Mouse (Mus musculus) gastrocnemius, postnatal 25 days (tissue): ENCODE measurements around the gene Srsf5. TPM values are rescaled to one million over a fixed set of nuclear protein-coding genes. Genes with fewer than 3 reads are reported as not detected.
"Not testable (repeated sequence)": the region's sequence is repeated elsewhere in the genome, so short reads cannot be mapped to it uniquely, and the experiment has no call there.

Experiments used
- DNase-seq: peaks from one replicate; pipeline ENCODE4 v3.0.0; 2022
- long read RNA-seq, 2 experiments: library from polyadenylated mRNA; stranded (forward); transcript quantifications; one replicate each; pipeline ENCODE4 v2.0.0; 2021
- total RNA-seq, 2 experiments: library from RNA; stranded (reverse); gene quantifications; 1 replicate in 1 of 2; 2 replicates in 1 of 2; pipeline ENCODE4 v1.2.3; 2021

Gene Srsf5
- 10 to 100 TPM; 72.3 to 75.0 TPM for total RNA-seq
- long read RNA-seq, experiment 1, transcript Srsf5-201 (8 exons, 1,527 nt): major isoform, 12 of 37 reads
- long read RNA-seq, experiment 1, partial matches to known transcripts: 3 of 37 reads
- long read RNA-seq, experiment 1, other reads (novel, unspliced or antisense): 14 of 37 reads
- long read RNA-seq, experiment 2, transcript Srsf5-202 (8 exons, 1,498 nt): minor isoform, 5 of 54 reads
- long read RNA-seq, experiment 2, transcript Srsf5-201 (8 exons, 1,527 nt): major isoform, 12 of 54 reads
- long read RNA-seq, experiment 2, transcript Srsf5-203 (8 exons, 1,491 nt): minor isoform, 5 of 54 reads
- long read RNA-seq, experiment 2, partial matches to known transcripts: 4 of 54 reads
- long read RNA-seq, experiment 2, other reads (novel, unspliced or antisense): 22 of 54 reads

GRCm38 (mm10) chr12:80945334-80945995, at the start of gene Srsf5:
Gene Srsf5 (plus strand): TSS chr12:80945504.
- DNase-seq: peak; percentile 97

- DNase-seq: no peak
Measured at GRCm38 (mm10) chr12:80909631-80910030, 35.7 kb upstream of the Srsf5 start.

- no peak for DNase-seq
Measured at GRCm38 (mm10) chr12:80917764-80918163, 27.5 kb upstream of the Srsf5 start.

GRCm38 (mm10) chr12:80921301-80921700, 24.0 kb upstream of the Srsf5 start:
- DNase-seq: no peak

- no peak for DNase-seq
Measured at GRCm38 (mm10) chr12:80922869-80923268, 22.4 kb upstream of the Srsf5 start.

GRCm38 (mm10) chr12:80923602-80924001, 21.7 kb upstream of the Srsf5 start:
- DNase-seq: no peak

- DNase-seq: no peak
Measured at GRCm38 (mm10) chr12:80924205-80924604, 21.1 kb upstream of the Srsf5 start.

- no peak for DNase-seq
Measured at GRCm38 (mm10) chr12:80925919-80926318, 19.4 kb upstream of the Srsf5 start.

- no peak for DNase-seq
Measured at GRCm38 (mm10) chr12:80926550-80926949, 18.8 kb upstream of the Srsf5 start.

- DNase-seq: no peak
Measured at GRCm38 (mm10) chr12:80927518-80927917, 17.8 kb upstream of the Srsf5 start.

GRCm38 (mm10) chr12:80928881-80929280, 16.4 kb upstream of the Srsf5 start:
- DNase-seq: no peak

GRCm38 (mm10) chr12:80930141-80930540, 15.2 kb upstream of the Srsf5 start:
- DNase-seq: no peak

- DNase-seq: no peak
Measured at GRCm38 (mm10) chr12:80931402-80932140, 13.7 kb upstream of the Srsf5 start.

GRCm38 (mm10) chr12:80932865-80933264, 12.4 kb upstream of the Srsf5 start:
- no peak for DNase-seq

GRCm38 (mm10) chr12:80936751-80937150, 8.6 kb upstream of the Srsf5 start:
- no peak for DNase-seq

- no peak for DNase-seq
Measured at GRCm38 (mm10) chr12:80937331-80938029, 7.8 kb upstream of the Srsf5 start.

GRCm38 (mm10) chr12:80938642-80939041, 6.7 kb upstream of the Srsf5 start:
- peak; percentile 45 for DNase-seq

- DNase-seq: no peak
Measured at GRCm38 (mm10) chr12:80939165-80939564, 6.1 kb upstream of the Srsf5 start.

- peak; percentile 10 for DNase-seq
Measured at GRCm38 (mm10) chr12:80941886-80942285, 3.4 kb upstream of the Srsf5 start.

- DNase-seq: no peak
Measured at GRCm38 (mm10) chr12:80943395-80943794, 1.9 kb upstream of the Srsf5 start.

GRCm38 (mm10) chr12:80944204-80944603, 1.1 kb upstream of the Srsf5 start:
- DNase-seq: no peak

GRCm38 (mm10) chr12:80944963-80945333, 356 bp upstream of the Srsf5 start:
- not testable (repeated sequence) for DNase-seq
